ENCODE assay signal across 8 mouse cellular contexts in genomic region chr2:179975851-179976250, GRCm38 (mm10). TPM values are rescaled to one million over a fixed set of nuclear protein-coding genes. Genes with fewer than 3 reads are reported as not detected.
DNase-seq lines count a peak whose midpoint lies in the region; ATAC-seq and TF ChIP-seq lines count a peak whose summit lies in the region.

No protein-coding gene starts in this region.

- H3K27ac ChIP-seq in testis, adult 2 months (ENCODE audit: control insufficient read depth, insufficient read depth, low read depth, low read length): no peak overlapping the region
- peak overlapping the region; percentile 97 for H3K27ac ChIP-seq in hindbrain, embryonic 10.5 days
- H3K27ac ChIP-seq in liver, embryonic 13.5 days: peak overlapping the region; percentile 86
- no peak overlapping the region for H3K27ac ChIP-seq in stomach, embryonic 14.5 days (ENCODE audit: low read length)

- no peaks in the 10 kb centered on the region for H3K9me3 ChIP-seq in hindbrain, embryonic 10.5 days
- H3K9me3 ChIP-seq in liver, embryonic 13.5 days (replicated peaks): no peaks in the 10 kb centered on the region
- no peaks in the 10 kb centered on the region for H3K9me3 ChIP-seq in stomach, embryonic 14.5 days (ENCODE audit: control insufficient read depth, low read depth, low read length)

- TF ChIP-seq CTCF in testis, adult 2 months (IDR thresholded peaks at IDR 0.05; ENCODE audit: control insufficient read depth, insufficient read depth, insufficient replicate concordance, low read depth, low read length): no peak

- 22% methylated on average over 82 of the region's 82 CpGs for WGBS in hindbrain, embryonic 10.5 days
- under 1% methylated on average over 20 of the region's 82 CpGs for WGBS in liver, embryonic 13.5 days (ENCODE audit: insufficient replicate concordance)
- WGBS in stomach, embryonic 14.5 days: 2% methylated on average over 21 of the region's 82 CpGs

- no peak for TF ChIP-seq POLR2A in testis, adult 2 months (IDR thresholded peaks at IDR 0.05; ENCODE audit: control insufficient read depth, low read depth, low read length)

- peak overlapping the region; percentile 93 for H3K9ac ChIP-seq in liver, embryonic 13.5 days
- H3K9ac ChIP-seq in stomach, embryonic 14.5 days (replicated peaks; ENCODE audit: low read depth, low read length): peak overlapping the region; percentile 80

- peak overlapping the region; percentile 98; the same call in 1 of the 2 replicates for H3K4me3 ChIP-seq in testis, adult 2 months (ENCODE audit: control insufficient read depth, low read depth, low read length)
- peak overlapping the region; percentile 84 for H3K4me3 ChIP-seq in hindbrain, embryonic 10.5 days
- H3K4me3 ChIP-seq in liver, embryonic 13.5 days (replicated peaks): peak overlapping the region; percentile 88
- H3K4me3 ChIP-seq in stomach, embryonic 14.5 days (ENCODE audit: low read depth, low read length): peak overlapping the region; percentile 76; the same call in 1 of the 2 replicates

- peak; percentile 44 for DNase-seq in embryo, embryonic 11 days
- no peak for DNase-seq in embryo, embryonic 10.5 days (ENCODE audit: low spot score)
- DNase-seq in testis, postnatal 14 days (ENCODE audit: low spot score): no peak
- DNase-seq in hindbrain, embryonic 10.5 days (ENCODE audit: low spot score): no peak
- no peak for DNase-seq in liver, embryonic 13.5 days
- DNase-seq in urinary bladder, adult 18-20 months (ENCODE audit: low spot score in 2 of 2): no peak

- H3K36me3 ChIP-seq in testis, adult 2 months (ENCODE audit: control insufficient read depth, insufficient read depth, low read length): no peaks in the 10 kb centered on the region; the same call in 1 of the 2 replicates
- no peaks in the 10 kb centered on the region for H3K36me3 ChIP-seq in hindbrain, embryonic 10.5 days
- no peaks in the 10 kb centered on the region for H3K36me3 ChIP-seq in liver, embryonic 13.5 days
- H3K36me3 ChIP-seq in stomach, embryonic 14.5 days (ENCODE audit: control insufficient read depth, insufficient read depth, low read length): no peaks in the 10 kb centered on the region

- no peaks in the 10 kb centered on the region for H3K27me3 ChIP-seq in testis, adult 2 months (ENCODE audit: control insufficient read depth, insufficient read depth, low read length)
- H3K27me3 ChIP-seq in hindbrain, embryonic 10.5 days (ENCODE audit: insufficient read depth, poor library complexity, severe bottlenecking): no peaks in the 10 kb centered on the region; the same call in 1 of the 2 replicates
- no peaks in the 10 kb centered on the region for H3K27me3 ChIP-seq in liver, embryonic 13.5 days
- no peaks in the 10 kb centered on the region for H3K27me3 ChIP-seq in stomach, embryonic 14.5 days (ENCODE audit: control insufficient read depth, insufficient read depth, low read length)

- H3K4me2 ChIP-seq in liver, embryonic 13.5 days: peak overlapping the region; percentile 99
- peak overlapping the region; percentile 99 for H3K4me2 ChIP-seq in stomach, embryonic 14.5 days (replicated peaks; ENCODE audit: low read depth, low read length)

- ATAC-seq in liver, embryonic 13.5 days (ENCODE audit: low read depth): peak; percentile 3; the same call in 1 of the 2 replicates
- no peak for ATAC-seq in stomach, embryonic 14.5 days (ENCODE audit: insufficient number of reproducible peaks, insufficient read depth, low FRiP score, low read depth)

- H3K4me1 ChIP-seq in testis, adult 2 months (ENCODE audit: control insufficient read depth, insufficient read depth, low read length): peaks cover 7% of the 10 kb centered on the region
- peaks cover 54% of the 10 kb centered on the region for H3K4me1 ChIP-seq in hindbrain, embryonic 10.5 days (replicated peaks)
- peaks cover 57% of the 10 kb centered on the region for H3K4me1 ChIP-seq in liver, embryonic 13.5 days (replicated peaks)
- H3K4me1 ChIP-seq in stomach, embryonic 14.5 days (ENCODE audit: control insufficient read depth, insufficient read depth, low read length): peaks cover 22% of the 10 kb centered on the region; the same call in 1 of the 2 replicates

RNA-seq across cellular contexts. Expression of gene Taf4, which starts 0.6 kb away (rescaled TPM):
- polyA plus RNA-seq in testis, adult 2 months (2012; rRNA removed): 3.6 and 4.2 TPM in 2 replicates
- polyA plus RNA-seq in hindbrain, embryonic 10.5 days (2016; fragmentation: Nextera tagmentation; extraction: Ambion mirVana): 3.7 and 4.4 TPM in 2 replicates
- polyA plus RNA-seq in liver, embryonic 13.5 days (2015; fragmentation: Nextera tagmentation; extraction: Ambion mirVana): 2.0 and 2.1 TPM in 2 replicates
- 5.7 and 6.8 TPM in 2 replicates for polyA plus RNA-seq in stomach, embryonic 14.5 days (2014; fragmentation: Nextera tagmentation; extraction: Ambion mirVana)

RNA-seq across cellular contexts. Expression of gene Lsm14b, which starts 48.9 kb away (rescaled TPM):
- 31.8 and 33.7 TPM in 2 replicates for polyA plus RNA-seq in testis, adult 2 months (2012; rRNA removed)
- polyA plus RNA-seq in hindbrain, embryonic 10.5 days (2016; fragmentation: Nextera tagmentation; extraction: Ambion mirVana): 9.4 and 12.9 TPM in 2 replicates
- polyA plus RNA-seq in liver, embryonic 13.5 days (2015; fragmentation: Nextera tagmentation; extraction: Ambion mirVana): 2.0 and 2.1 TPM in 2 replicates
- 6.9 and 7.6 TPM in 2 replicates for polyA plus RNA-seq in stomach, embryonic 14.5 days (2014; fragmentation: Nextera tagmentation; extraction: Ambion mirVana)

Comparison
In these comparisons a context has a peak if more than half of its experiments do, and no peak if none do; other contexts are left out.
1. H3K27ac ChIP-seq: peak in hindbrain, embryonic 10.5 days (single experiment) and liver, embryonic 13.5 days (single experiment); none in testis, adult 2 months (single experiment) and stomach, embryonic 14.5 days (single experiment).
2. Peak in every context shown above with its lines, with median percentiles within 50 percentile points of each other: H3K4me3 ChIP-seq.